Mouse (Mus musculus) midbrain, postnatal 0 days (tissue): ENCODE measurements around the gene Wfs1. TPM values are rescaled to one million over a fixed set of nuclear protein-coding genes. Genes with fewer than 3 reads are reported as not detected.

Experiments used
- ATAC-seq: fragments of 200-750 bp; cut with Nextera tagmentation; 2 replicates; pipeline ENCODE4 v1.8.0; 2017; ENCODE audit warnings: moderate number of reproducible peaks, mild to moderate bottlenecking, moderate TSS enrichment, moderate library complexity; ENCODE audit not compliant: low FRiP score
- DNase-seq: peaks from one replicate; pipeline ENCODE4 v3.0.0-alpha.2; 2015; ENCODE audit warnings: low spot score
- H3K27ac ChIP-seq: fragments of 300-500 bp; sonication (generic); 2 replicates; pipeline ENCODE4 v1.5.1; 2014; ENCODE audit warnings: low read depth, mild to moderate bottlenecking, low read length, mixed read lengths
- H3K27me3 ChIP-seq: fragments of 300-500 bp; sonication (generic); 2 replicates; pipeline ENCODE4 v1.6.1; 2014; ENCODE audit warnings: low read length, control low read depth, mixed read lengths; ENCODE audit not compliant: insufficient read depth
- H3K36me3 ChIP-seq: fragments of 300-500 bp; sonication (generic); 2 replicates; pipeline ENCODE4 v1.6.1; 2014; ENCODE audit warnings: low read length, control low read depth, mixed read lengths; ENCODE audit not compliant: insufficient read depth
- H3K4me1 ChIP-seq: fragments of 300-500 bp; sonication (generic); 2 replicates; pipeline ENCODE4 v1.6.1; 2014; ENCODE audit warnings: mild to moderate bottlenecking, control low read depth, antibody characterized with exemption, low read length, mixed read lengths; ENCODE audit not compliant: insufficient read depth
- H3K4me2 ChIP-seq: fragments of 300-500 bp; sonication (generic); 2 replicates; pipeline ENCODE4 v1.6.1; 2014; ENCODE audit warnings: low read depth, mild to moderate bottlenecking, low read length, mixed read lengths; ENCODE audit not compliant: poor library complexity, severe bottlenecking
- H3K4me3 ChIP-seq: fragments of 300-500 bp; sonication (generic); 2 replicates; pipeline ENCODE4 v1.5.1; 2014; ENCODE audit warnings: low read depth, mild to moderate bottlenecking, low read length, moderate library complexity
- H3K9ac ChIP-seq: fragments of 300-500 bp; sonication (generic); replicated peaks from 2 replicates; pipeline ENCODE4 v1.6.1; 2014; ENCODE audit warnings: mild to moderate bottlenecking, low read length, moderate library complexity, mixed read lengths; ENCODE audit not compliant: poor library complexity, severe bottlenecking
- H3K9me3 ChIP-seq: fragments of 300-500 bp; sonication (generic); 2 replicates; pipeline ENCODE4 v1.6.1; 2016; ENCODE audit warnings: low read length, control low read depth
- CTCF ChIP-seq: IDR thresholded peaks from 2 replicates; pipeline ENCODE4 v1.5.1; 2016; ENCODE audit warnings: antibody characterized with exemption, mild to moderate bottlenecking
- WGBS: fragments of 180-500 bp; shearing (Covaris S2); extraction: QIAGEN DNeasy Blood & Tissue Kit; methylation state at CpG from one replicate; pipeline ENCODE4 v1.1.7; 2014; 5-methylcytosine and 5-hydroxymethylcytosine counted together
- polyA plus RNA-seq: library from polyadenylated mRNA; unstranded; fragments of >200 nt; fragmentation: Nextera tagmentation; extraction: Ambion mirVana; gene quantifications from 2 replicates; pipeline ENCODE4 v1.2.1, GENCODE M21; 2015
- total RNA-seq: library from RNA; depleted of rRNA; stranded (reverse); fragments of >200 nt; gene quantifications from 2 replicates; pipeline ENCODE4 v1.2.3, GENCODE M21; 2014

Gene Wfs1
- total and polyA plus RNA-seq, 2 experiments from 2014 or later = 11.9 to 14.0 TPM

GRCm38 (mm10) chr5:36996410-36996809 is 7.4 kb upstream of the Wfs1 start:
- no peaks in the 10 kb centered on the region for H3K27me3 ChIP-seq
- H3K9me3 ChIP-seq = no peaks in the 10 kb centered on the region
- 85% methylated on average over 14 of the region's 14 CpGs for WGBS
- no peaks in the 10 kb centered on the region for H3K36me3 ChIP-seq
- no peak overlapping the region for H3K4me3 ChIP-seq
- no peak overlapping the region for H3K27ac ChIP-seq
- H3K9ac ChIP-seq = no peak overlapping the region
- no peak for TF ChIP-seq CTCF
- ATAC-seq (0 out of 2 replicates have a peak, but pooled peaks have one; percentile 38), DNase-seq (no peak)
- no peaks in the 10 kb centered on the region for H3K4me1 ChIP-seq
- H3K4me2 ChIP-seq = no peak overlapping the region

DNA sequence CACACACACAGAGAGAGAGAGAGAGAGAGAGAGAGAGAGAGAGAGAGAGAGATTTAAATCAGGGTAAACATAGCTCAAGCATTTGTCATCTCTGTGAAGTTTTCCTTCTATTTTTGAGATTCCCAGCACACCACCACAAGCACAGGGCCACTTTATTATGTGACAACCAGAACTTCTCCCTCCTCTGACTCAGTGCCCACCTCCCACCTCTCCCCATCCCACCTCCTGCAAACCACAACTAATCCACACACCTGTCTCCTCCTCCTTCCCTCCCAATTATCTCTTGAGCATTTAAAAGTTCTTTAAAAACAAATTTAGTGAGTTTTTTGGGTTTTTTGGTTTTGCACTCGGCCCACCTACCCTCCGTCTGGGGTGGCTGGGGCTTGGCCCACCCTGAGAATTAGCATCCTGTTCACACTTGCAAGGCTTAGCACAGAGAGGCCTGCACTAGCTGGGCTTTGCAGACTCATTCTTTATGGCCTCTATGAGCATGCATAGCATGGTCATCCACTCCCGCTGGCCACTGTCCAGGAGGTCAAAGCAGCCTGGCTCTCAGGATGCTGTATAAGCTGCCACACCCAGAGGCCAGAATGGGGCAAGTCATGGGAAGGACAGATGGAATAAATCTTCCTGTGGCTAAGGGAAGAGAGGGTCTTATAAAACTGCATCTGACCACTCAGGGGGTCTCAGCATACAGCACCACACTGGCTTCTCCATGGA is 1.8 kb upstream of the Wfs1 start:
- H3K4me3 ChIP-seq = no peak overlapping the region
- H3K27ac ChIP-seq = no peak overlapping the region
- DNase-seq (no peak), ATAC-seq (no peak)
- no peak overlapping the region for H3K4me2 ChIP-seq
- no peak for TF ChIP-seq CTCF
- 81% methylated on average over 3 of the region's 3 CpGs for WGBS
- no peaks in the 10 kb centered on the region for H3K4me1 ChIP-seq
- H3K9ac ChIP-seq = no peak overlapping the region
- no peaks in the 10 kb centered on the region for H3K27me3 ChIP-seq
- H3K36me3 ChIP-seq = no peaks in the 10 kb centered on the region
- H3K9me3 ChIP-seq = no peaks in the 10 kb centered on the region

- Histone ChIP-seq H3K9me3 (no peaks in the 10 kb centered on the region), H3K27ac (no peak overlapping the region), H3K9ac (no peak overlapping the region), H3K4me3 (no peak overlapping the region), H3K36me3 (no peaks in the 10 kb centered on the region), H3K4me2 (no peak overlapping the region), H3K27me3 (no peaks in the 10 kb centered on the region), H3K4me1 (no peaks in the 10 kb centered on the region)
- WGBS = 53% methylated on average over 3 of the region's 3 CpGs
- no peak for TF ChIP-seq CTCF
- no peak for ATAC-seq
- DNase-seq = no peak
Observed at GRCm38 (mm10) chr5:36990196-36990595, 1.2 kb upstream of the Wfs1 start.

DNA sequence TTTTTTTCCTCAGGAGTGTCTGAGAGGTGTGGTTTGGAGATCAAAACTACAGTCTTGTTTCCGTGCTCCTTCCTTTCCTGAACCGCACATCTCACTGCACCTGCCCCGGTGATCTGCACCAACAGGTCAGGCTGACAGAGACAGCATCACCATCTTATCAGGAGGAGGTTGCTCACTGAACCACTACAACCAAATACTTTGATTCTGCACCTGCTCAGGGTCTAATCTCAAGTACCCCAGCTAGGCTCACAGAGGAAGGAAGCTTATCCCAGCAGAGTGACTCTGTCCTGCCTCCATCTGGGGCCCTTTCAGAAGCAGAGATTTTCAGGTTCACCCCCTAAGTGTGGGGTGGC is 596 bp upstream of the Wfs1 start:
- H3K9ac ChIP-seq = no peak overlapping the region
- no peaks in the 10 kb centered on the region for H3K9me3 ChIP-seq
- no peaks in the 10 kb centered on the region for H3K4me1 ChIP-seq
- H3K36me3 ChIP-seq = no peaks in the 10 kb centered on the region
- DNase-seq (no peak), ATAC-seq (no peak)
- H3K4me2 ChIP-seq = peak overlapping the region; percentile 99
- H3K27ac ChIP-seq = no peak overlapping the region
- TF ChIP-seq CTCF = no peak
- H3K4me3 ChIP-seq = peak overlapping the region; percentile 59; the same call in 1 of the 2 replicates
- 7% methylated on average over 3 of the region's 3 CpGs for WGBS
- no peaks in the 10 kb centered on the region for H3K27me3 ChIP-seq

GRCm38 (mm10) chr5:36988124-36988780 is 753 bp downstream of the Wfs1 start:
- no peak for DNase-seq
- Histone ChIP-seq H3K27me3 (no peaks in the 10 kb centered on the region), H3K4me2 (peak overlapping the region; percentile 99), H3K4me3 (peak overlapping the region; percentile 59), H3K36me3 (no peaks in the 10 kb centered on the region), H3K27ac (no peak overlapping the region), H3K9ac (peak overlapping the region; percentile 54), H3K9me3 (no peaks in the 10 kb centered on the region), H3K4me1 (no peaks in the 10 kb centered on the region)
- no peak; the same call in none of the 2 replicates for ATAC-seq
- WGBS = 13% methylated on average over 24 of the region's 24 CpGs
- TF ChIP-seq CTCF = no peak

DNA sequence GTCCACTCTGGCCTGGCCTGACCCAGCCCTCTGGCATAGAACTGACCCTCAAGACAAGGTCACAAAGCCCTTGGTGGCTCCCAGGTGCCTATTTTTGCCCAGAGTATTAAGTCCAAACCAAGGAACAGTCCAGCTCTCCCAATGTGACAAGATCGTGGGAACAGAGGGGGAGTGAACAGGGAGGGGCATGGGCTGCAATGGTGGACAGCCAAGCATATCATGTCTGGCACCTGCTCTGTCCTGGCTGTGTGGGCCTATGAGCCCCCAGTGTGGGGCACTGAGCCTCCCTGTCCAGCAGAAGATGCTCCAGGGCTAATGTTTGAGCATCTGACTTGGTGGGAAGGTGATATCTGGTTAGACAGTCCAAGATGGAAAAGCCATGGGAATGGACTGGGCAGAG is 2.4 kb downstream of the Wfs1 start:
- ATAC-seq = no peak
- H3K4me1 ChIP-seq = no peaks in the 10 kb centered on the region
- WGBS = 53% methylated on average over 1 of the region's 1 CpGs
- no peak for DNase-seq
- no peak overlapping the region for H3K4me3 ChIP-seq
- H3K36me3 ChIP-seq = no peaks in the 10 kb centered on the region
- no peak overlapping the region for H3K9ac ChIP-seq
- H3K27ac ChIP-seq = no peak overlapping the region
- no peaks in the 10 kb centered on the region for H3K9me3 ChIP-seq
- no peak overlapping the region for H3K4me2 ChIP-seq
- TF ChIP-seq CTCF = no peak
- no peaks in the 10 kb centered on the region for H3K27me3 ChIP-seq
